Mouse (Mus musculus): ENCODE results near the gene Elmsan1.

DNA sequence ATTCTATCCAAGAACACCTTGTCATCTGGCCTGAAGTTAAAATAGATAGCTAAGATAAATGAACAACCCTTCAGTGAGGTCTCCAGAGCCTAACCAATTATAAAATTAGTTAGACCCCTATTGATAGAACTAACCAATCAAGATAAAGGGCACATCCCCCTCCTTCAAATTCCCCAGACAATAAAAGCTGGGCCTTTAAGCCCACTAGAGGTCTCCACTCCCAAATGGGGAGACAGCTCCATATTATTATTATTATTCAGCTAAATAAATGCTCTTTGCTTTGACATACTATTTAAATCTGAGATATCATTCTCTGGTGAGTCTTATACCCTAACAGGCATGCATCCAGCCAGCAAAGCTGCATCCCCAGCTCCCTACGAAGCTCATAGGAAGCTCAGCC, 108.8 kb downstream of the Elmsan1 start:
- TF ChIP-seq CTCF (IDR thresholded peaks at IDR 0.05; ENCODE audit: extremely low read depth, insufficient read length, insufficient replicate concordance, low read depth, low read length), result no peak
- TF ChIP-seq POLR2A (IDR thresholded peaks at IDR 0.05; ENCODE audit: low read depth, low read length), result no peak
